Mouse (Mus musculus) B cell, adult 62 days (primary cell): ENCODE results near the gene Adig. TPM values are rescaled to one million over a fixed set of nuclear protein-coding genes. Genes with fewer than 3 reads are reported as not detected.

Experiments used
- total RNA-seq: library from RNA; stranded (reverse); gene quantifications from 4 replicates; pipeline ENCODE4 v1.2.4, GENCODE M21; 2023

Gene Adig
- total RNA-seq = 1.9 to 4.4 TPM (median 2.5 TPM) in 4 replicates

GRCm38 (mm10) chr2:158501836-158502812, at the start of gene Adig:
Gene Adig (plus strand): TSS chr2:158502612.

GRCm38 (mm10) chr2:158512528-158512927, 10.1 kb downstream of the Adig start, which contains the start of gene Arhgap40:
Gene Arhgap40 (plus strand): TSS chr2:158512796.

Other genes with a start within 250 kb of the Adig start
- not detected in 4 replicates for gene Bpi, start 244.5 kb upstream of the Adig start, total RNA-seq
- gene Lbp, start 196.1 kb upstream of the Adig start, total RNA-seq = not detected in 4 replicates
- not detected in 4 replicates for gene Snhg11, start 127.0 kb upstream of the Adig start, total RNA-seq
- gene Ralgapb, start 92.8 kb upstream of the Adig start, total RNA-seq = 59.7 to 72.3 TPM (median 66.7 TPM) in 4 replicates
- gene Arhgap40, start 10.2 kb downstream of the Adig start, total RNA-seq = 0.67 TPM in 1 of 4 replicates, not detected in the others
- 0.39 to 0.49 TPM (median 0.44 TPM) in 3 of 4 replicates, not detected in the other for gene Slc32a1, start 108.2 kb downstream of the Adig start, total RNA-seq
- 49.2 to 53.1 TPM (median 50.0 TPM) in 4 replicates for gene Actr5, start 122.3 kb downstream of the Adig start, total RNA-seq
- 181 to 208 TPM (median 186 TPM) in 4 replicates for gene Ppp1r16b, start 162.8 kb downstream of the Adig start, total RNA-seq